Mouse (Mus musculus): ENCODE measurements around the gene Frrs1. TPM values are rescaled to one million over a fixed set of nuclear protein-coding genes. Genes with fewer than 3 reads are reported as not detected.

Gene Frrs1
- polyA plus RNA-seq, 1 experiment = 4.0 TPM

- TF ChIP-seq CTCF (IDR thresholded peaks at IDR 0.05; ENCODE audit: borderline replicate concordance, extremely low read depth, insufficient read depth, insufficient read length) = no peak
- no peak for TF ChIP-seq POLR2A (IDR thresholded peaks at IDR 0.05; ENCODE audit: borderline replicate concordance, extremely low read depth, insufficient read depth, insufficient read length, poor library complexity, severe bottlenecking)
- no peak for DNase-seq (ENCODE audit: low read depth)
Measured at GRCm38 (mm10) chr3:116946476-116946875, 87.2 kb downstream of the Frrs1 start.

- no peak for DNase-seq (ENCODE audit: low read depth)
- TF ChIP-seq CTCF (IDR thresholded peaks at IDR 0.05; ENCODE audit: borderline replicate concordance, extremely low read depth, insufficient read depth, insufficient read length) = no peak
- no peak for TF ChIP-seq POLR2A (IDR thresholded peaks at IDR 0.05; ENCODE audit: borderline replicate concordance, extremely low read depth, insufficient read depth, insufficient read length, poor library complexity, severe bottlenecking)
Measured at GRCm38 (mm10) chr3:116950665-116951115, 91.4 kb downstream of the Frrs1 start.

- DNase-seq (ENCODE audit: low read depth) = no peak
- no peak for TF ChIP-seq POLR2A (IDR thresholded peaks at IDR 0.05; ENCODE audit: borderline replicate concordance, extremely low read depth, insufficient read depth, insufficient read length, poor library complexity, severe bottlenecking)
Measured at GRCm38 (mm10) chr3:116951489-116951888, 92.2 kb downstream of the Frrs1 start.

- no peak for DNase-seq (ENCODE audit: low read depth)
Measured at GRCm38 (mm10) chr3:116952242-116952899, 93.1 kb downstream of the Frrs1 start.

GRCm38 (mm10) chr3:116953366-116953765 lies 94.1 kb downstream of the Frrs1 start:
- no peak for DNase-seq (ENCODE audit: low read depth)
- TF ChIP-seq POLR2A (IDR thresholded peaks at IDR 0.05; ENCODE audit: borderline replicate concordance, extremely low read depth, insufficient read depth, insufficient read length, poor library complexity, severe bottlenecking) = no peak
- no peak for TF ChIP-seq CTCF (IDR thresholded peaks at IDR 0.05; ENCODE audit: borderline replicate concordance, extremely low read depth, insufficient read depth, insufficient read length)

More at GRCm38 (mm10) chr3:116952242-116952899, 93.1 kb downstream of the Frrs1 start:
- no peak for TF ChIP-seq CTCF (IDR thresholded peaks at IDR 0.05; ENCODE audit: borderline replicate concordance, extremely low read depth, insufficient read depth, insufficient read length)
- no peak for TF ChIP-seq POLR2A (IDR thresholded peaks at IDR 0.05; ENCODE audit: borderline replicate concordance, extremely low read depth, insufficient read depth, insufficient read length, poor library complexity, severe bottlenecking)

GRCm38 (mm10) chr3:116955061-116955460 lies 95.8 kb downstream of the Frrs1 start:
- no peak for DNase-seq (ENCODE audit: low read depth)
- TF ChIP-seq POLR2A (IDR thresholded peaks at IDR 0.05; ENCODE audit: borderline replicate concordance, extremely low read depth, insufficient read depth, insufficient read length, poor library complexity, severe bottlenecking) (no peak), CTCF (IDR thresholded peaks at IDR 0.05; ENCODE audit: borderline replicate concordance, extremely low read depth, insufficient read depth, insufficient read length) (no peak)

Other genes with a start within 250 kb of the Frrs1 start
- 25.3 and 27.2 TPM in 2 replicates for gene Trmt13, start 244.9 kb upstream of the Frrs1 start, polyA plus RNA-seq (2012; rRNA removed)
- gene Mfsd14a, start 196.8 kb upstream of the Frrs1 start, polyA plus RNA-seq (2012; rRNA removed) = 38.8 and 44.9 TPM in 2 replicates
- not detected in 2 replicates for gene Gm43191, start 178.2 kb upstream of the Frrs1 start, polyA plus RNA-seq (2012; rRNA removed)
- gene Slc35a3, start 146.6 kb upstream of the Frrs1 start, polyA plus RNA-seq (2012; rRNA removed) = 10.0 and 10.4 TPM in 2 replicates
- gene Agl, start 51.3 kb upstream of the Frrs1 start, polyA plus RNA-seq (2012; rRNA removed) = 11.4 and 18.0 TPM in 2 replicates
- gene 4930455H04Rik, start 108.8 kb downstream of the Frrs1 start, polyA plus RNA-seq (2012; rRNA removed) = not detected in 2 replicates
- gene Palmd, start 109.5 kb downstream of the Frrs1 start, polyA plus RNA-seq (2012; rRNA removed) = 6.0 and 7.9 TPM in 2 replicates

Measured in brain, embryonic 14.5 days (tissue).